Mouse (Mus musculus): ENCODE measurements around the gene Vmn2r76.
"Not testable (repeated sequence)": the region's sequence is repeated elsewhere in the genome, so short reads cannot be mapped to it uniquely, and the experiment has no call there.

Gene Vmn2r76

DNA sequence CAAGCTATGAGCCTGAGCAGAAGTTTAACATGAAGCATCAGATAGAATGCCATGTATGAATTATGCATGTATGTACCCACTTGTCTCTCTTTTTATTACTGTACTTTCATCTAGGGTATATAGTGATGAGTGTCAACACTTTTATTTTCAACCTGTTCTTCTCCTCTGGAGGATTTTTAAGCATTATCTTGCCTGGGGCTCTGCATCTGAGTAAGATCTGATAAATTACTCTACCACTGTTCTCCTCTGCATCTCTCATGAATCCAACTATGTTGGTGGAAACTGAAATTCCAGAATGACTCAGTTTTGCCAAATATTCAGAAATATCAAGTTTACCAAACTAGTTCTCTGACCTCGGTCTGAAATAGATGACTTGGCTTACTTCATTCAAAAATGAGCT, at the start of gene Vmn2r76:
Gene Vmn2r76, minus strand, starts transcription at position 101 of the 400 bp plus-strand sequence.
- DNase-seq (ENCODE audit: low spot score in 2 of 2), result no peak

- DNase-seq (ENCODE audit: low spot score in 2 of 2), result no peak
These were observed 31.0 kb upstream of the Vmn2r76 start, which contains the start of gene Olfr310 for GRCm38 (mm10) chr7:86277072-86277471. Gene Olfr310 (minus strand): TSS chr7:86277172.

- no peak for DNase-seq (ENCODE audit: low spot score in 2 of 2)
These were observed 34.8 kb downstream of the Vmn2r76 start for GRCm38 (mm10) chr7:86211345-86211744.

GRCm38 (mm10) chr7:86171678-86172077, 74.4 kb downstream of the Vmn2r76 start, which contains the start of gene Vmn2r75:
Gene Vmn2r75 (minus strand): TSS chr7:86171778.
- DNase-seq (ENCODE audit: low spot score in 2 of 2), result not testable (repeated sequence)
